In the genomic region with DNA sequence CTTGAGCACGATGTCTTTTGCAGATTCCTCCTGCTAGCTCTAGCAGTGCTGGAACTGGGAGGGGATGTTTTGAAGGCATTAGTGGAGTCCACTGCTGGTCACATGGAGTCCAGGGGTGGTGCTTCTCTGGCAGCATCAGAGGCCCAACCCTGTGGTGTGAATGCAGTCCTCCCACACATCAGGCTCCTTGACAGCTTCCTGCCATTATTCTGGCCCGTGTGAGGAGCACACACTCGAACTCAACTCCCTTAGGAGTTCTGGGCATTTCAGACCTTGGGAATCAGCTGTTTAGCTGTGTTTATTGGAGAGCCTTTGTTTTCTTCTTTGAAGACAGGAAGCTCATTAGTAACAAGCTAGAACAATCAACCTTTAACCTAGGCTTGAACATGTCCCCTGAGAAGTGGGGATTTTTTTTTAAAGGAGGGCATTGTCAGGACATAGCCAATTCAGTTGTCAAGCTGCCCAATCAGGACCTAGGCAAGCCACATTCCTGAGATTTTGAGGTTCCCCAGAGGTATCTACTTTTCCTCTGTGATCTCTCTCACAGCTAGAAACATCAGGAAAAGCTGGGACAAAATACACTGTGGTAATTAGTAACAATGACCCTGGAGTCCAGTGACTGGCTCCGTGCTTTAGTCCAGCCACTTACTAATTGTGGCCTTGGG, we compare ENCODE assay signal across 13 mouse cellular contexts.
DNase-seq lines count a peak whose midpoint lies in the region; ATAC-seq lines count a peak whose summit lies in the region.
"Had no signal": no experiment of that assay in that cellular context is flagged by ENCODE, and none has a peak within 500 bp of the region (broad histone marks: within the 10 kb centered on the region; RNA-seq: fewer than 3 reads in every experiment).

No protein-coding gene starts in this region.

- peak; percentile 72; the same call in 1 of the 2 replicates for ATAC-seq in heart, embryonic 15.5 days (replicated peaks; ENCODE audit: insufficient number of reproducible peaks, insufficient read depth, low FRiP score, low read depth)
- ATAC-seq in liver, embryonic 12.5 days, result no peak
- ATAC-seq: forebrain, embryonic 14.5 days; midbrain, embryonic 16.5 days had no signal

- H3K36me3 ChIP-seq in heart, embryonic 15.5 days, result no peaks in the 10 kb centered on the region
- H3K36me3 ChIP-seq in liver, embryonic 12.5 days, result no peaks in the 10 kb centered on the region
- H3K36me3 ChIP-seq: G1E had no signal

- no peak overlapping the region for H3K27ac ChIP-seq in heart, embryonic 15.5 days
- no peak overlapping the region for H3K27ac ChIP-seq in liver, embryonic 12.5 days

- H3K4me3 ChIP-seq in heart, embryonic 15.5 days, result no peak overlapping the region
- no peak overlapping the region for H3K4me3 ChIP-seq in liver, embryonic 12.5 days

- DNase-seq in urinary bladder, postnatal 14 days (ENCODE audit: low spot score), result peak; percentile 10
- no peak for DNase-seq in urinary bladder, adult 18-20 months (ENCODE audit: low spot score in 2 of 2)
- peak; percentile 60 to 78 for DNase-seq in kidney, postnatal 36 days
- DNase-seq in right cerebral cortex, adult 18-20 months, result no peak
- DNase-seq in right cerebral cortex, postnatal 36 days (ENCODE audit: low spot score in 2 of 2), result no peak
- DNase-seq in liver, result no peak
- DNase-seq: left cerebral cortex, postnatal 4 days; thymus, postnatal 36 days had no signal

- H3K9ac ChIP-seq in heart, embryonic 15.5 days, result no peak overlapping the region
- H3K9ac ChIP-seq in liver, embryonic 12.5 days, result no peak overlapping the region

- WGBS in heart, embryonic 15.5 days, result 36% methylated on average over 4 of the region's 4 CpGs
- WGBS in liver, embryonic 12.5 days (ENCODE audit: insufficient replicate concordance), result 38% methylated on average over 4 of the region's 4 CpGs

- no peaks in the 10 kb centered on the region for H3K27me3 ChIP-seq in heart, embryonic 15.5 days
- H3K27me3 ChIP-seq in liver, embryonic 12.5 days (replicated peaks), result no peaks in the 10 kb centered on the region

- peaks cover 2% of the 10 kb centered on the region; the same call in 1 of the 2 replicates for H3K4me1 ChIP-seq in heart, embryonic 15.5 days (replicated peaks)
- no peaks in the 10 kb centered on the region for H3K4me1 ChIP-seq in liver, embryonic 12.5 days

- H3K4me2 ChIP-seq in heart, embryonic 15.5 days, result no peak overlapping the region
- no peak overlapping the region for H3K4me2 ChIP-seq in liver, embryonic 12.5 days

- H3K9me3 ChIP-seq in heart, embryonic 15.5 days (replicated peaks), result no peaks in the 10 kb centered on the region
- H3K9me3 ChIP-seq in liver, embryonic 12.5 days (replicated peaks), result no peaks in the 10 kb centered on the region

Comparison
In these comparisons a context has a peak if more than half of its experiments do, and no peak if none do; other contexts are left out.
1. DNase-seq: peak in urinary bladder, postnatal 14 days (single experiment) and kidney, postnatal 36 days (2 of 2); none in urinary bladder, adult 18-20 months (0 of 2), right cerebral cortex, adult 18-20 months (single experiment), right cerebral cortex, postnatal 36 days (0 of 2) and liver (single experiment).